Mouse (Mus musculus) kidney, postnatal 0 days (tissue): ENCODE measurements around the gene Tgm2. TPM values are rescaled to one million over a fixed set of nuclear protein-coding genes. Genes with fewer than 3 reads are reported as not detected.

Experiments
- ATAC-seq: fragments of 200-750 bp; cut with Nextera tagmentation; replicated peaks from 2 replicates; pipeline ENCODE4 v1.8.0; 2017; ENCODE audit warnings: low read depth, moderate number of reproducible peaks, moderate TSS enrichment, moderate library complexity; ENCODE audit not compliant: low FRiP score
- DNase-seq: peaks from one replicate; pipeline ENCODE4 v3.0.0-alpha.2; 2016; ENCODE audit warnings: low spot score
- H3K27ac ChIP-seq: fragments of 300-500 bp; sonication (generic); 2 replicates; pipeline ENCODE4 v1.5.1; 2014; ENCODE audit warnings: mild to moderate bottlenecking
- H3K27me3 ChIP-seq: fragments of 300-500 bp; sonication (generic); 2 replicates; pipeline ENCODE4 v1.6.1; 2014; ENCODE audit warnings: low read length, mixed read lengths; ENCODE audit not compliant: insufficient read depth
- H3K36me3 ChIP-seq: fragments of 300-500 bp; sonication (generic); 2 replicates; pipeline ENCODE4 v1.6.1; 2014; ENCODE audit warnings: low read length, mixed read lengths; ENCODE audit not compliant: insufficient read depth
- H3K4me1 ChIP-seq: fragments of 300-500 bp; sonication (generic); replicated peaks from 2 replicates; pipeline ENCODE4 v1.6.1; 2014; ENCODE audit warnings: antibody characterized with exemption, low read length, mixed read lengths; ENCODE audit not compliant: insufficient read depth
- H3K4me2 ChIP-seq: fragments of 300-500 bp; sonication (generic); 2 replicates; pipeline ENCODE4 v1.6.1; 2014; ENCODE audit warnings: mild to moderate bottlenecking, low read length, moderate library complexity, mixed read lengths
- H3K4me3 ChIP-seq: fragments of 300-500 bp; sonication (generic); replicated peaks from 2 replicates; pipeline ENCODE4 v1.5.1; 2014; ENCODE audit warnings: low read depth, low read length
- H3K9ac ChIP-seq: fragments of 300-500 bp; sonication (generic); 2 replicates; pipeline ENCODE4 v1.6.1; 2014; ENCODE audit warnings: low read depth, low read length
- H3K9me3 ChIP-seq: fragments of 300-500 bp; sonication (generic); replicated peaks from 2 replicates; pipeline ENCODE4 v1.6.1; 2016; ENCODE audit warnings: low read length, inconsistent platforms, mixed read lengths
- CTCF ChIP-seq: IDR thresholded peaks from 2 replicates; pipeline ENCODE4 v1.5.1; 2016; ENCODE audit warnings: antibody characterized with exemption, low read depth, mild to moderate bottlenecking, moderate library complexity
- WGBS: fragments of 180-500 bp; shearing (Covaris S2); extraction: QIAGEN DNeasy Blood & Tissue Kit; methylation state at CpG from one replicate; pipeline ENCODE4 v1.1.7; 2014; 5-methylcytosine and 5-hydroxymethylcytosine counted together
- polyA plus RNA-seq: library from polyadenylated mRNA; unstranded; fragments of >200 nt; fragmentation: Nextera tagmentation; extraction: Ambion mirVana; gene quantifications from 2 replicates; pipeline ENCODE4 v1.2.1, GENCODE M21; 2015

The Tgm2 gene
- polyA plus RNA-seq, 1 experiment from 2014 or later: 26.9 TPM

- ATAC-seq (no peak), DNase-seq (no peak)
- Histone ChIP-seq H3K4me3 (no peak overlapping the region), H3K9ac (no peak overlapping the region), H3K36me3 (no peaks in the 10 kb centered on the region), H3K27ac (no peak overlapping the region), H3K4me1 (peaks cover 13% of the 10 kb centered on the region), H3K4me2 (no peak overlapping the region), H3K9me3 (no peaks in the 10 kb centered on the region), H3K27me3 (no peaks in the 10 kb centered on the region)
- 55% methylated on average over 6 of the region's 6 CpGs for WGBS
- TF ChIP-seq CTCF: no peak
Observed at GRCm38 (mm10) chr2:158161761-158162160, 15.5 kb upstream of the Tgm2 start.

- no peaks in the 10 kb centered on the region for H3K27me3 ChIP-seq
- no peak overlapping the region for H3K9ac ChIP-seq
- peak; percentile 62 for DNase-seq
- no peaks in the 10 kb centered on the region for H3K9me3 ChIP-seq
- peaks cover 7% of the 10 kb centered on the region for H3K4me1 ChIP-seq
- TF ChIP-seq CTCF: no peak
- no peaks in the 10 kb centered on the region for H3K36me3 ChIP-seq
- H3K4me3 ChIP-seq: no peak overlapping the region
- 0 out of 2 replicates have a peak overlapping the region, but pooled peaks have one; percentile 19 for H3K27ac ChIP-seq
- ATAC-seq: no peak
- WGBS: 42% methylated on average over 7 of the region's 7 CpGs
- no peak overlapping the region for H3K4me2 ChIP-seq
Observed at GRCm38 (mm10) chr2:158159376-158160235, 13.4 kb upstream of the Tgm2 start.

DNA sequence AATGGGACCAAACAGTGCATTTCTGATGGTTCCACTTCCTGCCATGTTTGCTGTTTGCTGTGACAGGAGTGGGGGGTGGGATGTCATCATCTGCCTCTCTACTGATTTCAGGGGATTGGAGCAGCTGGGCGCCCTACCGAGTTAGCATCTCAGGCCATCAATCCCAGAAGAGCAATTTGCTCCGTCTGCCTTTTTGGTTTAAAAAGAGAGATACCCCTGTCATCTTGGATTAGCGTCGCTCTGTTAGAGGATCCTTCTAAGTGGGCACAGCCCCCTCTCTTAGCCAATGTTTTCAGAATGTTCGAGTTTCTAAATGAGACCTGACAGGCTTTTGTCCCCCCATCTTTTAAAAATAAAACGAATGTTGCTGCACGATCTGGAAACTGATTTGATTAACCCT lies 11.4 kb upstream of the Tgm2 start:
- ATAC-seq: no peak
- no peak overlapping the region for H3K4me3 ChIP-seq
- WGBS: 76% methylated on average over 8 of the region's 8 CpGs

DNA sequence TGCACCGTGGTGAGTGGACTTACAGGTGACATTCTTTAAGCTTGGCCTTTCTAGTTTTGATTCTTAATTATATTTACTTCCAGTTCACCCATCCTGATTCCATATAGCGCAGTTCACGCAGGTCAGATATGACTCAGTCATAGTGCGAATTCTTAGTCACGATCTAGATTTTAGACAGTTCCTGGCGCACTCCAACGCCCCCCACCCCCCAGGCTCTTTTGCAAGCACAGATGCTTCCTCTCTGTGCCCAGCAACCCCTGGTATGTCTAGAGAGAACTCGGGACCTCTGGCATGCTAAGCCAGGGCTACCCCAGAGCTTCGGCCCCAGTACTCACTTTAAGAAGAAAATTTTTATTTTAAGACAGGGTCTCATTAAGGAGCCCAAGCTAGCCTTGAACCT lies 10.3 kb upstream of the Tgm2 start:
- ATAC-seq (no peak), DNase-seq (no peak)
- no peaks in the 10 kb centered on the region for H3K27me3 ChIP-seq
- WGBS: 81% methylated on average over 9 of the region's 9 CpGs
- H3K4me3 ChIP-seq: no peak overlapping the region
- no peak overlapping the region for H3K9ac ChIP-seq
- H3K9me3 ChIP-seq: no peaks in the 10 kb centered on the region
- H3K27ac ChIP-seq: no peak overlapping the region
- H3K4me2 ChIP-seq: no peak overlapping the region
- no peak for TF ChIP-seq CTCF
- H3K4me1 ChIP-seq: peaks cover 7% of the 10 kb centered on the region
- H3K36me3 ChIP-seq: no peaks in the 10 kb centered on the region

More for the DNA sequence above, 11.4 kb upstream of the Tgm2 start:
- Histone ChIP-seq H3K36me3 (no peaks in the 10 kb centered on the region), H3K27me3 (no peaks in the 10 kb centered on the region), H3K27ac (no peak overlapping the region), H3K4me2 (no peak overlapping the region), H3K4me1 (peaks cover 7% of the 10 kb centered on the region), H3K9ac (no peak overlapping the region), H3K9me3 (no peaks in the 10 kb centered on the region)
- TF ChIP-seq CTCF: no peak
- no peak for DNase-seq

DNA sequence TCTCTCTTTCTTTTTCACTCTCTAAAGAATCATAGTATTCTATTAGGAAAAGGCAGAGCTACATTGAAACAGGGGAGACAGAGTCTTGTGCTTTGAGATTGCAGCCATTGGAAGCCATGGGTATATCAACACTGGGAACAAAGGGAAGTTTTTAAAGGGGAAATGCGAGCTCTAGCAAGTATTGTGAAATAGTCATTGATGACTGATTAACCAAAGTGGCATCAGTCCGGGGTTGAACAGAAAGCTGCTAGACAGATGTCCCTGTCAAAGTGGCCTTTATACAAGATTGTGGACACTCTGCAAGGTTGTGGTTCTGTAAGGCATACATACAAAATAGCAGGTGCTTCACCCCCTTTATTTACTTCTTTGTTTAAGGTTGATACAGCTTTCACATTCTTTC lies 9.4 kb upstream of the Tgm2 start:
- H3K36me3 ChIP-seq: no peaks in the 10 kb centered on the region
- TF ChIP-seq CTCF: no peak
- no peak overlapping the region for H3K4me2 ChIP-seq
- ATAC-seq: no peak
- no peaks in the 10 kb centered on the region for H3K27me3 ChIP-seq
- H3K27ac ChIP-seq: no peak overlapping the region
- H3K9ac ChIP-seq: no peak overlapping the region
- H3K4me1 ChIP-seq: peaks cover 7% of the 10 kb centered on the region
- WGBS: 54% methylated on average over 2 of the region's 2 CpGs
- H3K4me3 ChIP-seq: no peak overlapping the region
- no peak for DNase-seq
- no peaks in the 10 kb centered on the region for H3K9me3 ChIP-seq

- DNase-seq (no peak), ATAC-seq (no peak)
- no peaks in the 10 kb centered on the region for H3K9me3 ChIP-seq
- peaks cover 7% of the 10 kb centered on the region for H3K4me1 ChIP-seq
- no peaks in the 10 kb centered on the region for H3K27me3 ChIP-seq
- no peak overlapping the region for H3K9ac ChIP-seq
- H3K4me2 ChIP-seq: no peak overlapping the region
- 88% methylated on average over 7 of the region's 7 CpGs for WGBS
- no peak for TF ChIP-seq CTCF
- H3K36me3 ChIP-seq: no peaks in the 10 kb centered on the region
- H3K27ac ChIP-seq: no peak overlapping the region
- no peak overlapping the region for H3K4me3 ChIP-seq
Observed at GRCm38 (mm10) chr2:158155101-158155500, 8.9 kb upstream of the Tgm2 start.
